Mouse (Mus musculus) MEL-GATA-1-ER (cell line): ENCODE data around the gene Habp2.
"Not testable (repeated sequence)": the region's sequence is repeated elsewhere in the genome, so short reads cannot be mapped to it uniquely, and the experiment has no call there.

ENCODE experiments used
- DNase-seq: peaks from one replicate; pipeline ENCODE4 v3.0.0-alpha.2; 2012; ENCODE audit warnings: low read depth; ENCODE audit errors: extremely low read depth

Gene Habp2

DNA sequence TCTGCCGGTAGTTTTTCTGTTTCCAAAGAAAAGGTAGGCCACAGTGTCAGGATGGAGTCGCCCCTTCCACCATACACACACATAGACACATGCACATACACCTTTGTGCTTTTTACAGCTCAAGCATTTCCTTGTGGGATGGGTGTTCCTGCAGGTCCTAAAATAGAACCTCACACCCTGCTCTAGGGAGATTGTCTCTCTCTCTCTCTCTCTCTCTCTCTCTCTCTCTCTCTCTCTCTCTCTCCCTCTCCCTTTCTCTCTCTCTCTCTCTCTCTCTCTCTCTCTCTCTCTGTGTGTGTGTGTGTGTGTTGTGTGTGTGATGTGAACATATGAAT, 70.4 kb downstream of the Habp2 start:
- DNase-seq, result not testable (repeated sequence)

DNA sequence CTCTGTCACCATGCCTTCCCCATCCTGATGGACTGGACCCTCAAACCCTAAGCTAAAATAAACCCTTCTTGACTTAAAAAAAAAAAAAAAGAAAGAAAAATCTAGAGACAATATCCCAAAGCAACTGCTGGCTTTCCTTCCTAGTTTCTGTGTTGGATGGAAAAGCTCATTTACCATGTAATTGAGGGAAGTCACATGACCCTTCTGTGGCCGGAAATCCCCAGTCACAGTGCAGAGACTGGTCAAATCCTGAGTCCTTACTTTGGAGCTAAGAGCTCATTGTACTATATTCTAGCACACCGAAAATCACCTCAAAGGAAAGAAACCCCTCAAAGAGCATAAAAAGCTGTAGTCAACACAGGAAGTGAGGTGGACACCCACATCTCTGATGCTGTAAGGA, 72.0 kb downstream of the Habp2 start:
- DNase-seq, result no peak

DNA sequence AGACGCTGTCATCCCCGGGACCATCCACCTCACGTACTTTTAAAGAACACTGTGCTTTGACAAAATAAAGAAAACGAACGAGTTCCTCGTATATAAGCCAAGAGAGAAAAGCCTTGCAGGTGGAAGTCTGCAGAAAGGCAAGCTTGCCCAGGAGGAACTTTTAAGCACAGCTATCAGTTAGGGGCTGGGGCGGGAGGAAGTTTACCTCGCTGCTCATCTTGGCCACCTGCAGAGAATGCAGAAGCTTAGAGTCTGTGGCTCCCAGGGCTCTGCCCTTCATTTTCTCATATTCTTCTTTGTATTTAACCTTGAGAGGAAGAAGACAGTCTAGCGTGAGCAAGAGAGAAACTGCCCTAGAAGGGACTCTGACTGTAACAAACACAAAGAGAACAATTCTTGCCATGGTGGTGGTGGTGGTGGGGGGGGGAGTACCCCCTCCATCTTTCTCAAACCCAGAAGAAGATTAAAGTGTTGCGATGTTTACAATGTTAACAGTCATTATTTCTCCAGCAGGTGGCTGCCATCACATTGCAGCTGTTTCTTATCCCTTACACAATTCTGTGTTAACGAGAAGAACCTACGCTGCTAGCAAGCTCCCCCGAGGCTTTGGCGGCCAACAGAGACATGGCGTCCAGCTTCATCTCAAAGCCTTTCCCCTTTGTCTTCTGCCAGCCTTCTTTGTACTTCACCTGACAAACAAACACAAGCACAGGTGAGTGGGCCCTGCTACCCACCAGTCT, 77.0 kb downstream of the Habp2 start:
- DNase-seq, result no peak

DNA sequence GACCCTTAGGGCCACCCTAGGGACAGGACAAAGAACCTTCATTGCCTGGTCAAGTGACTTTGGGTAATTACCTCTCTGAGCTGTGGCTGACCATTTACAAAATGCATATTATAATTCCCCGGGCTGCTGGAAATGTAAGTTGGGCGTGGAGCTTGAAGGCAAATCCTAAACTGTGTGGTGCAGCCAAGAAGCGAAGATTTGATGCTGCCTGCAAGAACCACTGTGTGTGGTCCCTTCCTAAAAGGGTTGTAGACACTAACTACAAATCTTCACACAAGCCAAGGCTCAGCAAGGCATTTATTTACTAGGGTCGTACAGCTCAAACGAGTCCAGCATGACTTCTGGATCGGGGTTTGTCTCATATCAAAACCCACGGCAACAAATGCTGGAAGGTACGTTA, 77.6 kb downstream of the Habp2 start:
- no peak for DNase-seq

DNA sequence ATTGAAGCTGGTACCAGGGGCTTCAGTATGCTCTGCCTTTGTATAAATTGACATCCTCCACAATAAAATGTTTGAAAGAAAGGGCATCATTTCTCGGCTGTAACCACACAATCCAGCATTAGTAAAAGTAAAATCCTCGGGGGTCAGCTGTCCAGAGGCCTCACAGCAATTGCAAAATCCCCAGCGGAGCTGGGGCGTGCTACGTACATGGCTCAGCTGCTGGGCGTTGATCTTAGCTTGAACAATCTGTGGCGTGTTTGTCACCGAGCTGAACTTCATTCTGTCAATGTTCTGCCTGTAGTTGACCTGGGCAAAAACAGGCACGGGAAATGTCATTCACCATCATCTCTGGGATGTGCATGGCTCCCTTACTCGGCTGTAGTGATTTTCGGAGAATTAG, 79.2 kb downstream of the Habp2 start:
- no peak for DNase-seq

DNA sequence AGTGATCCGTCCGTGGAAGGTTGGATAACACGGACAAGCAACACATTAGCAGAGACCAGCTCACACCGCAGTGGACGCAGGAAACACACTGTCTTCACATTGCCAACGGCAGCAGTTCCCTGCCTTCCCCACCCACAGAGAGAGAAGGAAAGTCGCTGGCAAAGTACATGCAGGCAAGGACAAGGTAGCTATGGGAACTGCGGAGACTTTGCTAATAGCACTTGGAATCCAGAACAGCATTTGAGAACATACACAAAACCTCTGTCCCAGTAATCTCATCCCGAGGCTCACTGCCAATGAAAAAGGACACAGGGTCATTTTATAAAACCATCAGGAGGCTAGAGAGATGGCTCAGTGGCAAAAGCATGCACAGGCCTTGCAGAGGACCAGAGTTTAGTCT, 79.7 kb downstream of the Habp2 start:
- no peak for DNase-seq

DNA sequence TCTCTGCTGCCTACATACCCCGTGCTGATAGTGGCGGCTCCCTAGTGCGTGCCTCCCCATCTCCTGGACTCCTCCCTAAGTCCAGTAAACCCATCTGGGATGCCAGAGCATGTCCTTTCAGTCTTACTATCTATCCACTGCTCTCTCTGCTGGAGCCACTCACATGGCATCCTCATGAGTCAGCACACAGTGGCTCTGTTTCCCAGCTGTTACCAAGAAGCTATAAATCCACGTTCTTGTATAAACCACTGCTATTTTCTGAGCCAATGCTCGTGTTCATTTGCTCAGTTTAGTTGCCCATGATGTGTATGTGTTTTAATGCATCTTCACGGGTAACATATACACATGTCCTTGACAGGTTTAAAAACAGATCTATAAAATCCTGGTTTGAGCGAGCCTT, 80.8 kb downstream of the Habp2 start:
- no peak for DNase-seq

DNA sequence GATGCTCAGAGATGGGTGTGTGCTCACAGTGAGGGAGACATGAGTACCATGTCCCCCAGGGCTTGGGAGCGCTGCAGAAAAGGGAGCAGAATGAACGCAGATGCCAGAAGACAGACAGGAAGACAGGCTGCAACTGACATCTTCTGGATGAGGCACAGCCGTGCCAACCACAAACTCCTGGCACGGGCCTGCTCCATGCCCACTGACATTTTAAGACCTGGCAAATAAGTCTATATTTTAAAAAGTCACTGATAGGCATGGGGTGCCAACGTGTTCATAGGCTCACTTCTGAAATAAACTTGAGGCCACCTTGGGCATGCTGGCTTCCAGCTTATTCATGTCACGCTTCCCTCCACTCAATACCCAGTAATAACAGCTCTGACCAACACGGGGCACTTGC, 82.0 kb downstream of the Habp2 start:
- DNase-seq, result no peak
